Mouse (Mus musculus) cerebellum, postnatal 36 days (tissue): ENCODE measurements around the gene Zfp827.

Source experiments
- DNase-seq, 2 experiments: peaks; one replicate each; pipeline ENCODE4 v3.0.0; 2021 to 2022; ENCODE audit warnings: mixed read lengths in 2 of 2

Zfp827 gene

GRCm38 (mm10) chr8:79067812-79068630, 39.8 kb downstream of the Zfp827 start:
- no peak for DNase-seq

GRCm38 (mm10) chr8:79073311-79073710, 45.1 kb downstream of the Zfp827 start:
- DNase-seq = no peak

GRCm38 (mm10) chr8:79074986-79075385, 46.7 kb downstream of the Zfp827 start:
- no peak for DNase-seq

- no peak for DNase-seq
These were observed 49.0 kb downstream of the Zfp827 start for GRCm38 (mm10) chr8:79077256-79077655.

- no peak for DNase-seq
These were observed 50.4 kb downstream of the Zfp827 start for GRCm38 (mm10) chr8:79078556-79079195.

GRCm38 (mm10) chr8:79079196-79079561, 50.9 kb downstream of the Zfp827 start:
- no peak for DNase-seq

GRCm38 (mm10) chr8:79080096-79080739, 52.0 kb downstream of the Zfp827 start:
- DNase-seq = no peak

GRCm38 (mm10) chr8:79081333-79081732, 53.1 kb downstream of the Zfp827 start:
- DNase-seq = no peak

GRCm38 (mm10) chr8:79081955-79082354, 53.7 kb downstream of the Zfp827 start:
- no peak for DNase-seq

GRCm38 (mm10) chr8:79083461-79084358, 55.5 kb downstream of the Zfp827 start:
- DNase-seq = no peak

GRCm38 (mm10) chr8:79084359-79084820, 56.2 kb downstream of the Zfp827 start:
- no peak for DNase-seq

- DNase-seq = no peak
These were observed 66.2 kb downstream of the Zfp827 start for GRCm38 (mm10) chr8:79094422-79094821.

- DNase-seq = no peak
These were observed 66.9 kb downstream of the Zfp827 start for GRCm38 (mm10) chr8:79095162-79095561.

GRCm38 (mm10) chr8:79096970-79097369, 68.7 kb downstream of the Zfp827 start:
- no peak for DNase-seq

GRCm38 (mm10) chr8:79102707-79103106, 74.5 kb downstream of the Zfp827 start:
- no peak for DNase-seq

- no peak for DNase-seq
These were observed 75.1 kb downstream of the Zfp827 start for GRCm38 (mm10) chr8:79103185-79103878.

GRCm38 (mm10) chr8:79103923-79104580, 75.8 kb downstream of the Zfp827 start:
- no peak for DNase-seq

- no peak for DNase-seq
These were observed 76.4 kb downstream of the Zfp827 start for GRCm38 (mm10) chr8:79104634-79105033.

GRCm38 (mm10) chr8:79105186-79105585, 76.9 kb downstream of the Zfp827 start:
- no peak for DNase-seq

GRCm38 (mm10) chr8:79111461-79111860, 83.2 kb downstream of the Zfp827 start:
- DNase-seq = no peak

GRCm38 (mm10) chr8:79112480-79112879, 84.2 kb downstream of the Zfp827 start:
- DNase-seq = no peak
